Mouse (Mus musculus): ENCODE data around the gene Klf2.

The Klf2 gene

GRCm38 (mm10) chr8:72305210-72305905, 13.5 kb upstream of the Klf2 start, which contains the start of gene Gm10282:
TSS of gene Gm10282 (minus strand) at chr8:72305260.
- DNase-seq (ENCODE audit: low read depth, low spot score) = no peak

GRCm38 (mm10) chr8:72306913-72307312, 11.9 kb upstream of the Klf2 start:
- DNase-seq (ENCODE audit: low read depth, low spot score) = no peak

DNA sequence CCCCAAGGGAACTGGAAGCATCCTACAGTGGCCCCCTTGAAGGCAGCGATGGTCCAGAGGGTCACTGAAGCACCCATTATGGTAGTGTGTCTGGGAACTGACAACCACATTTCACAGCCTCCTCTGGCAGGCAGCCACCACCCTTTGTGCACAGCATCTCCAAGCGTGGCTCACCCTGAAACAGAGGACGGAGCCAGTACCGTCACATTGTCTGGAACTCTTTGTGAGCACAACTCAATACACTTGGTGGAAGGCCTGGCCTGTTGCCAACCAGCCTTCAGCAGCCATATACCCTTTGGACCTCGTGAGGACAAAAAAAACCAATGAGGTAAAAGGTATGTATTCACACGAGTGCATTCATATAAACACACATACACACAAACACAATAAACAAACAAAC, 10.6 kb upstream of the Klf2 start:
- no peak for DNase-seq (ENCODE audit: low read depth, low spot score)

- no peak for DNase-seq (ENCODE audit: low read depth, low spot score)
These were observed 7.9 kb upstream of the Klf2 start for GRCm38 (mm10) chr8:72310849-72311506.

DNA sequence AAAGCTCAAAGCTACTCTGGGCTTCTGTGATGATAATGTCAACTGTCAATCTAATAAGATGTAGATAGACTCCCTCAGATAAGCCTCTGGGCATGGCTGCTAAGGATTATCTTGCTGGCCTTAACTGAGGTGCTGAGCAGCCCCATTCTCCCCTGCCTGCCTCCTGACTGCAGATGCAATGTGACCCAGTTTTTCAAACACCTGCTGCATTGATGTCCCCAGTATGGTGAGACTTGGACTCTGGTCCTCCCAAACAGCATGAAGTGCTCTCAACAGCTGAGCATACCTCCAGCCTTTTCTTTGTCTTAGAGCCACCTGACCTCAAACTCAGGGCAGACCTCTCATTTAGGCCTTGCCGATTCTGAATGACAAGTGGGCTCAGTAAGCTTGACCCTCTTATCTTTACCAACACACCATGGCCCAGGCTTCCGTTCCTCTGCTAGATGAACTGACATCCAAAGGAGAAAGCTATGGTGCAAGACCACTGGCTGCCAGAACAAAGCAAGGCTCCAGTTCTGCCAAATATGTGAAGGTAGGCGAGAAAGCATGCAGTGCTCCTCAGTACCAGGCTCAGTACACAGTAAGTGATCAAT, 5.8 kb upstream of the Klf2 start:
- no peak for DNase-seq (ENCODE audit: low read depth, low spot score)

- DNase-seq (ENCODE audit: low read depth, low spot score) = peak; percentile 87
These were observed 2.7 kb upstream of the Klf2 start for GRCm38 (mm10) chr8:72316053-72316695.

DNA sequence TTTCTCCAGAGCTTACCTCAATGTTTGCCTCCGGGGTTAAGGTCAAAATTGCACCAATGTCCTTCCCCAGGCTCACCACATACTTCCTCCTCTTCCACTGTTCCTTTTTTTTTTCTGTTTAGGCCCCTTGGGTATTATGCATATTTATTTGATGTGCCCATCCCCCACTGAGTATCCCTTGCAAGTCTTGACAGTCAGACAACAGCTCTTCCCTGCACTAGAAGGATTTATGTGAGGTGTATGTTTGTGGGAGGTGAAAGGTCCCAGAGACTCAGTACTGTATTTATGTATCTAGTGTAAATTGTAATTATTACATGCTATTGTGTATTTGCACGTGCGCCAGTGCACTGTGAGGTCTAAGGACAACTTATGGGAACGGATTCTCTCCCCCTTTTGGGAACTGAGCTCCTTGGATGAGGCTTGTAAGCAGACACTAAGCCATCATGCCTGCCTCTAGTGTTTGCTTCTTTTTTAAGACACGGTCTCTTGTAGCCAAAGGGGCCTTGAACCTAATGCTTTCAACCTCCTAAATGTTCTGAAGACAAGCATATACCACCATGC, 1.0 kb upstream of the Klf2 start:
- no peak for DNase-seq (ENCODE audit: low read depth, low spot score)

DNA sequence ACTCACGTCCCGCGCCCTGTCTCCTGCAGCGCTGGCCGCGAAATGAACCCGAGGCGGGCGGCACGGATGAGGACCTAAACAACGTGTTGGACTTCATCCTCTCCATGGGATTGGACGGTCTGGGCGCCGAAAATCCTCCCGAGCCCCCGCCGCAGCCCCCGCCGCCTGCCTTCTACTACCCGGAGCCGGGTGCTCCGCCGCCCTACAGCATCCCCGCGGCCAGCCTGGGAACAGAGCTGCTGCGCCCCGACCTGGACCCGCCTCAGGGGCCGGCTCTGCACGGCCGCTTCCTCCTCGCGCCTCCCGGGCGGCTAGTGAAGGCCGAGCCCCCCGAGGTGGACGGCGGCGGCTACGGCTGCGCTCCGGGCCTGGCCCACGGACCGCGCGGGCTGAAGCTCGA, 564 bp downstream of the Klf2 start:
- DNase-seq (ENCODE audit: low read depth, low spot score) = no peak

DNA sequence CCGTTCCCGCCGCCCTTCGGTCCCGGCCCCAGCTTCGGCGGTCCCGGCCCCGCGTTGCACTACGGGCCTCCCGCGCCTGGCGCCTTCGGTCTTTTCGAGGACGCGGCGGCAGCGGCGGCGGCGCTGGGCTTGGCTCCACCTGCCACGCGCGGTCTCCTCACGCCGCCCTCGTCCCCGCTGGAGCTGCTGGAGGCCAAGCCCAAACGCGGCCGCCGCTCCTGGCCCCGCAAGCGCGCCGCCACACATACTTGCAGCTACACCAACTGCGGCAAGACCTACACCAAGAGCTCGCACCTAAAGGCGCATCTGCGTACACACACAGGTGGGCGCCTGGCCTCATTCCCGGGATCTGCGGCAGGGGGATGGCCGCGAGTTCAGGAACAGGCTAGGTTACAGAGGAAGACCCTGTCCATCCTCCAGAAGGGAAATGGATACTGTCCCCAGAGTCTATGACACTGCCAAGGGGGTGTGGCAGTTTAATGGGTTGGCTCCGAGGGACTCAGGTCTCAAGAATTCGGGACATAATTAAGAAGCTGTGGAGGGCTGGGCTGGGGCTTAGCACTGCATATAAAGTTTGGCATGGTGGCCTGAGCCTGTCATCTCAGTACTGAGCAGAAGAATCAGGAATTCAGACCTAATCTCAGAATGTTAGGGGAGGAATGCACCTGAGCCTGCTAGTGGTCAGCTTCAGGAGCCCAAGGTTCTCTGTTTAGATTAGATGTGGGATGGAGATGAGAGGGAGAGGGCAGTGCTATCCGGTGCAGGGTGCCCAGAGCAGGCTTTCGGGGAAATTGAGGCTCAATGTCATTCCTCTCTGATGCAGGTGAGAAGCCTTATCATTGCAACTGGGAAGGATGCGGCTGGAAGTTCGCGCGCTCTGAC, 1.3 kb downstream of the Klf2 start:
- DNase-seq (ENCODE audit: low read depth, low spot score) = no peak

DNA sequence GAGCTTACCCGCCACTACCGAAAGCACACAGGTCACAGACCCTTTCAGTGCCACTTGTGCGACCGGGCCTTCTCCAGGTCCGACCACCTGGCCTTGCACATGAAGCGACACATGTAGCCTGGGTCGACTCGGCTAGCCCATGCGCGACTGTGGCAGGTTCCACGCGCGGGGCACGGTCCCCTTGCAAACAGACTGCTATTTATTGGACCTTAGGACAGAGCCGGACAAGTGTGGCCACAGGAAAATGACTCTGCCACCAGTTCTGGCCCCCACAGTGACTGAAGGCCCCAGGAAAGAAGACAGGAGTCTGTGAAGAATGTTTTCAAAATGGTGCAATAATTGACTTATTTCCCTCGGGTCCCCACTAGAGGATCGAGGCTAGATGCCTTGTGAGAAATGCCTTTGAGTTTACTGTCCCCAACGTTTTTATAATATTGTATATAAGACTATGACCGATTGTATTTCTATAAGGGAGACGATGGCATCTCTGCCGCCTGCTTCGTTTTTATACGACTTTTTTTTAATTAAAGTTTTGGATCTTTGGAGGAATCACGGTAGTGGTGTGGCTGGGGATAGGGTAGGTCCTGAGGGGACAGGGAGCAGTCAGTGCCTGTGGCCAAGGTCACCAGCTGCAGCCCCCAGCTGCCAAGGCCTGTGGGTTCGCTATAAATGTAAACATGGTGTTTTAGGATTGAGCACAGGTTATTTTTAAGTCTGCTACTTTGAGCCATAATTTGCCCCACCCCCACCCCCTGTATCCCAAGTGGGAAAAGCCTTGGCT, 2.2 kb downstream of the Klf2 start:
- no peak for DNase-seq (ENCODE audit: low read depth, low spot score)

DNA sequence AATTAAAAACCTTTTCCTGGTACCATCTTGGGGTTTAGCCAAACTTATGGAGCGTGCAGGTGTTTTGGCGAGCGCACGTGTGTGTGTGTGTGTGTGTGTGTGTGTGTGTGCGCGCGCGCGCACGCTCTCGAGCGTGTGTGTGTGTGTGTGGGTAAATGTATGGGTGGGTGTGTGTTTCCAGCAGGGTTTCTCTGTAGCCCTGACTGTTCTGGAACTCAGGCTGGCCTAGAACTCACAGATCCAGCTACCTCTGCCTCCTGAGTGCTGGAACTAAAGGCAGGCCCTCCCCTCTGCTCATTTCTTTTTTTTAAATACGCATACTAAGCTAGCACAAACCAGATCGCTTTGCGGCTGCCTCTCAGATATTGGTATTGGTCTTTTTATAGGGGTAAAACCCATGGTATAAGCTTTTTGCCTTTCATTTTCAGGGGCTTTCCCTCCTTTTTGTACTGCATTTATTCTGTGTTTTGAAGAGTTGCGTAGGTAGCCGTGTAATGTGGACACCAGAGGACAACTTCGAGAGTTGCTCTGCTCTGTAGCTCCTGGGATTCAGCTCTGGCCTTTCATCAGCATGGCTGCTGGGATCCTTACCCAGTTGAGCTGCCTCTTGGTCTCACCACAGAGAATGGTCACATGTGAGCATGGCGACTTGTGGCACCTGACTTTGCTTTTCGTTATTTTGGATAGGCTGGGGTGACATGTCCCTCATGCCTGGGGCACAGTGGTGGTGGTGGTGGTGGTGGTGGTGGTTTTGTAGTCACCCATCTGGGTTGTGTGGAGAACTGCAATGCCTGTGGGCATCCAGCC, 3.0 kb downstream of the Klf2 start:
- DNase-seq (ENCODE audit: low read depth, low spot score) = no peak

DNA sequence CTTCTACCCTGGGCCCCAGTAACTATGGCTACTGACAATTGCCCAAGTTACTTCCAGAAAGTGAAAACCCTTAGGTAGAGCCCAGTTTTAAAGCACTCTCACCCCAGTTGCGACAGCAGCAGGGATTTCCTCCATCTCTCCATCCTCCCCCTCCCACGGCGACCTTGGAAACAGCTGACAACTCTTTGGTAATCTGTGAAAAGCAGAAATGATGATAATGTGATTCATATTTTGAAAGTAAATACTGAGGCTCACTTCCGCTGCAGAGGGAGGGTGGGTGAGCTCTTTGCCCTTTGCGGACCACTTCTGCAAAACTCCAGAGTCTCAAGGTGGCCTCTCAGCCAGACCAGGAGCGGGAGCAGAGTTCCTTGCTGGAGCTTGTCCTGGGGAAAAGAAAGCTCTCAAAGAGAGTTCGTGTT, 3.6 kb downstream of the Klf2 start:
- DNase-seq (ENCODE audit: low read depth, low spot score) = no peak

- DNase-seq (ENCODE audit: low read depth, low spot score) = no peak
These were observed 4.4 kb downstream of the Klf2 start for GRCm38 (mm10) chr8:72323131-72323725.

GRCm38 (mm10) chr8:72324036-72324706, 5.3 kb downstream of the Klf2 start:
- no peak for DNase-seq (ENCODE audit: low read depth, low spot score)

DNA sequence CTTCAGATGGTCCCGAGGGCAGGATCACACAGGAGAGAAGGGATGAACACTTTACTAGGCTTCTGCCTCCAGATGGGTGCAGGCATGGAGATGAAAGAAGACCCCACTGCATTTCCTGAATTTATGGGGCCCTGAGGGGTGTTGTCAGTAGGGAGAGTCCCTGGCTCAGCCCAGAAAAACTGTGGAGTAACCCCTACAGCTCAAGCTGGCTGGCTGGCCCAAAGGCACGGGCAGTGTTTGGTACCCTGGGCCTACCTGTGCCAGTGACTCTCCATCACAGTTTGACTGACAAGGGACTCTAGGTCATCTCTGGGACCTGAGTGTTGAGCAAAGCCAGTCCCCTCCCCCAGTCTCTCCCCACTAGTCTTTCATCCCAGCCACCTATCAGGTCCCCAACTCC, 5.9 kb downstream of the Klf2 start:
- no peak for DNase-seq (ENCODE audit: low read depth, low spot score)

- no peak for DNase-seq (ENCODE audit: low read depth, low spot score)
These were observed 10.3 kb downstream of the Klf2 start for GRCm38 (mm10) chr8:72329116-72329515.

GRCm38 (mm10) chr8:72330806-72331516, 12.1 kb downstream of the Klf2 start:
- no peak for DNase-seq (ENCODE audit: low read depth, low spot score)

- no peak for DNase-seq (ENCODE audit: low read depth, low spot score)
These were observed 12.8 kb downstream of the Klf2 start for GRCm38 (mm10) chr8:72331631-72332030.
